In genomic region chr16:71693464-71693863, GRCm38 (mm10) we compare ENCODE assay signal across 22 mouse cellular contexts.
DNase-seq lines count a peak whose midpoint lies in the region; ATAC-seq and TF ChIP-seq lines count a peak whose summit lies in the region.
"Had no signal": no experiment of that assay in that cellular context is flagged by ENCODE, and none has a peak within 500 bp of the region (broad histone marks: within the 10 kb centered on the region; RNA-seq: fewer than 3 reads in every experiment).

No protein-coding gene starts in this region.

- no peak for TF ChIP-seq POLR2A in brain, embryonic 14.5 days (IDR thresholded peaks at IDR 0.05; ENCODE audit: borderline replicate concordance, extremely low read depth, insufficient read depth, insufficient read length, poor library complexity, severe bottlenecking)

- no peaks in the 10 kb centered on the region; the same call in 1 of the 2 replicates for H3K9me3 ChIP-seq in midbrain, embryonic 11.5 days (ENCODE audit: control insufficient read depth, low read length)
- H3K9me3 ChIP-seq in midbrain, postnatal 0 days (ENCODE audit: low read length) = no peaks in the 10 kb centered on the region
- H3K9me3 ChIP-seq: embryonic facial prominence, embryonic 12.5 days; embryonic facial prominence, embryonic 15.5 days; intestine, embryonic 15.5 days had no signal

- no peaks in the 10 kb centered on the region for H3K36me3 ChIP-seq in midbrain, embryonic 11.5 days (ENCODE audit: control insufficient read depth, insufficient read depth, low read length)
- H3K36me3 ChIP-seq in midbrain, postnatal 0 days (ENCODE audit: insufficient read depth, low read length) = no peaks in the 10 kb centered on the region
- H3K36me3 ChIP-seq: embryonic facial prominence, embryonic 12.5 days; embryonic facial prominence, embryonic 15.5 days; intestine, embryonic 15.5 days had no signal

- H3K27ac ChIP-seq in midbrain, embryonic 11.5 days (ENCODE audit: low read depth, low read length) = no peak overlapping the region
- H3K27ac ChIP-seq in midbrain, postnatal 0 days (ENCODE audit: low read depth, low read length) = no peak overlapping the region
- H3K27ac ChIP-seq: embryonic facial prominence, embryonic 12.5 days; embryonic facial prominence, embryonic 15.5 days; gastrocnemius, adult 2 months; intestine, embryonic 15.5 days had no signal

- WGBS in midbrain, embryonic 11.5 days = 36% methylated on average over 4 of the region's 4 CpGs
- WGBS in midbrain, postnatal 0 days = 27% methylated on average over 4 of the region's 4 CpGs

- H3K4me2 ChIP-seq in midbrain, embryonic 11.5 days = no peak overlapping the region
- H3K4me2 ChIP-seq in midbrain, postnatal 0 days (ENCODE audit: low read depth, low read length, poor library complexity, severe bottlenecking) = no peak overlapping the region
- H3K4me2 ChIP-seq: embryonic facial prominence, embryonic 12.5 days; embryonic facial prominence, embryonic 15.5 days; heart, embryonic 11.5 days; intestine, embryonic 15.5 days had no signal

- no peaks in the 10 kb centered on the region for H3K4me1 ChIP-seq in midbrain, embryonic 11.5 days (ENCODE audit: control insufficient read depth, insufficient read depth, low read length)
- H3K4me1 ChIP-seq in midbrain, postnatal 0 days (ENCODE audit: insufficient read depth, low read length) = no peaks in the 10 kb centered on the region
- H3K4me1 ChIP-seq: embryonic facial prominence, embryonic 12.5 days; embryonic facial prominence, embryonic 15.5 days; intestine, embryonic 15.5 days had no signal

- no peak for TF ChIP-seq CTCF in midbrain, postnatal 0 days (IDR thresholded peaks at IDR 0.05)
- TF ChIP-seq CTCF in brain, embryonic 14.5 days (IDR thresholded peaks at IDR 0.05; ENCODE audit: borderline replicate concordance, extremely low read depth, insufficient read depth, insufficient read length) = no peak

- peak; percentile 40 for ATAC-seq in midbrain, embryonic 11.5 days (ENCODE audit: low FRiP score)
- ATAC-seq in midbrain, postnatal 0 days (ENCODE audit: low FRiP score) = no peak
- ATAC-seq: activated CD4-positive, CD25-positive, alpha-beta regulatory T cell, adult 4 months; forebrain, embryonic 14.5 days; forebrain, postnatal 0 days; hindbrain, embryonic 16.5 days; intestine, embryonic 15.5 days had no signal

- no peak overlapping the region for H3K4me3 ChIP-seq in midbrain, embryonic 11.5 days (ENCODE audit: low read depth, low read length)
- no peak overlapping the region for H3K4me3 ChIP-seq in midbrain, postnatal 0 days (ENCODE audit: low read depth, low read length)
- H3K4me3 ChIP-seq: embryonic facial prominence, embryonic 12.5 days; embryonic facial prominence, embryonic 15.5 days; gastrocnemius, adult 2 months; intestine, embryonic 15.5 days had no signal

- H3K27me3 ChIP-seq in midbrain, embryonic 11.5 days (ENCODE audit: control insufficient read depth, insufficient read depth, low read length) = no peaks in the 10 kb centered on the region
- no peaks in the 10 kb centered on the region for H3K27me3 ChIP-seq in midbrain, postnatal 0 days (ENCODE audit: insufficient read depth, low read length)
- H3K27me3 ChIP-seq: embryonic facial prominence, embryonic 12.5 days; embryonic facial prominence, embryonic 15.5 days; intestine, embryonic 15.5 days had no signal

- no peak overlapping the region for H3K9ac ChIP-seq in midbrain, embryonic 11.5 days (ENCODE audit: low read length)
- no peak overlapping the region for H3K9ac ChIP-seq in midbrain, postnatal 0 days (replicated peaks; ENCODE audit: low read length, poor library complexity, severe bottlenecking)
- H3K9ac ChIP-seq: embryonic facial prominence, embryonic 12.5 days; embryonic facial prominence, embryonic 15.5 days; forebrain, postnatal 0 days; intestine, embryonic 15.5 days had no signal

- peak; percentile 32 for DNase-seq in embryo, embryonic 10 days (ENCODE audit: low spot score)
- DNase-seq in embryo, embryonic 11 days = no peak
- DNase-seq in midbrain, embryonic 11.5 days (ENCODE audit: low spot score, missing footprints) = peak; percentile 83
- no peak for DNase-seq in midbrain, postnatal 0 days (ENCODE audit: low spot score)
- peak; percentile 55 for DNase-seq in brain, embryonic 14.5 days (ENCODE audit: low read depth)
- no peak for DNase-seq in lung, postnatal 36 days
- DNase-seq: adrenal gland, adult 8-10 months; adrenal gland, postnatal 25 days; cerebellum, adult 18-20 months; cerebellum, adult 9-10 months; cerebellum, postnatal 14 days; forebrain, postnatal 0 days; gastrocnemius, adult 2 months; gastrocnemius, postnatal 14 days; heart, adult 11 months had no signal

Comparison
In these comparisons a context has a peak if more than half of its experiments do, and no peak if none do; other contexts are left out.
1. DNase-seq: peak in embryo, embryonic 10 days (single experiment), midbrain, embryonic 11.5 days (single experiment) and brain, embryonic 14.5 days (single experiment); none in embryo, embryonic 11 days (single experiment), midbrain, postnatal 0 days (single experiment) and lung, postnatal 36 days (single experiment).